2 mouse cellular contexts compared by ENCODE assay signal in genomic region chr11:100894146-100894918, GRCm38 (mm10).
TF ChIP-seq lines count a peak whose summit lies in the region.

No protein-coding gene starts in this region.

TF ChIP-seq in MEL, 35 proteins besides CTCF, POLR2A, EP300 and RAD21:
- peak; percentile 40; the same call in 1 of the 2 replicates for TF ChIP-seq ZNF384 (IDR thresholded peaks at IDR 0.05; ENCODE audit: low read depth, low read length)
- TF ChIP-seq MYB (IDR thresholded peaks at IDR 0.05; ENCODE audit: low read depth, low read length) = no peak

TF ChIP-seq in myocyte, 11 proteins besides CTCF, POLR2A, EP300 and RAD21:
- TF ChIP-seq TCF3 (IDR thresholded peaks at IDR 0.05; ENCODE audit: insufficient read length, low read depth) (peak; percentile 93), USF1 (IDR thresholded peaks at IDR 0.05; ENCODE audit: low read depth) (no peak), MYOD1 (IDR thresholded peaks at IDR 0.05; ENCODE audit: control insufficient read depth in 1 of 3, insufficient read length in 2 of 3, low read depth in 2 of 3) (peak; percentile 56 to 97 (median 96)), MAX (IDR thresholded peaks at IDR 0.05; ENCODE audit: low read depth) (no peak), SRF (IDR thresholded peaks at IDR 0.05; ENCODE audit: control insufficient read depth, insufficient read length, low read depth) (peak; percentile 43), MYOG (IDR thresholded peaks at IDR 0.05; ENCODE audit: control insufficient read depth in 1 of 3, insufficient read depth in 1 of 3, insufficient read length in 2 of 3, low read depth in 2 of 3) (peak; percentile 93 to 98 (median 98)), TCF12 (IDR thresholded peaks at IDR 0.05; ENCODE audit: insufficient read depth, poor library complexity, severe bottlenecking) (peak; percentile 95)
